Mouse (Mus musculus): ENCODE results near the gene Map4k5. TPM values are rescaled to one million over a fixed set of nuclear protein-coding genes. Genes with fewer than 3 reads are reported as not detected.

Map4k5 gene
- total RNA-seq, 2 experiments from 2014 or later, result 22.9 to 25.9 TPM

DNA sequence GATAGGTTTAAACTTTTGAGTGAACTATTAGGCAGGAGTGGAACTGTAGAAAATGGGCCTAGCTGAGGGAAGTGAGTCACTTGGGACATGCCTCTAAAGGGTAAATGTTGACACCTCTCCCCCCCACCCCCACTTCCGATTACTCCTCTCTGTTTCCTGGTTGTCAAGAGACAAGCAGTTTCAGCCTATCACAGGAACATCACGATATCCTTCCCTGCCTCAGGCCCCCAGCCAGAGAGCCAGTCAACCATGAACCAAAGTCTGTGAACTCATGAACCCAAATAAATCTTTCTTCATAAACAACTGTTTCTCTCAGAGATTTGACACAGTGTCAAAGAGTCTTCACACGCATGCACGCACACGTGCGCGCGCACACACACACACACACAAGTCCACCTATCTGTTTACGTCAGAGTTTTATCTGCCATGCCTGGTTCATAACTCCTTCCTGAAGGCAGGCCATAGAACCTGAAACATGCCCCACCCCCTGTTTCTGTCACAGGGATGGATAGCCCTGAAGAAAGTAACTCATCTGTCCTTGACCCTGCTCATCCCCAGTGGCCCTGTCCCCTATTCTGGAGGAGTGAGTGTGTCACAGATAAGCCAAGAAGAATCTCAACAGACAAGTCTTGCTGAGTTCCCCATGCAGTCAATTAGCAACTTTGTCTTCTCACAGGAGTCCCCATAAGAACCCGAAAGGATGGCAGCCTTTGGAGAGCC lies 126.7 kb downstream of the Map4k5 start:
- no peak overlapping the region for H3K4me3 ChIP-seq
- intact Hi-C loops (cut with DNase I), result no loop called here
- no peak for TF ChIP-seq CTCF (IDR thresholded peaks at IDR 0.05)
- no peak for DNase-seq
- no peak overlapping the region for H3K27ac ChIP-seq

GRCm38 (mm10) chr12:69765543-69765942 lies 127.5 kb downstream of the Map4k5 start:
- no peak for TF ChIP-seq CTCF (IDR thresholded peaks at IDR 0.05)
- H3K4me3 ChIP-seq, result no peak overlapping the region
- intact Hi-C loops (cut with DNase I), result no loop called here
- no peak for DNase-seq
- H3K27ac ChIP-seq, result no peak overlapping the region

DNA sequence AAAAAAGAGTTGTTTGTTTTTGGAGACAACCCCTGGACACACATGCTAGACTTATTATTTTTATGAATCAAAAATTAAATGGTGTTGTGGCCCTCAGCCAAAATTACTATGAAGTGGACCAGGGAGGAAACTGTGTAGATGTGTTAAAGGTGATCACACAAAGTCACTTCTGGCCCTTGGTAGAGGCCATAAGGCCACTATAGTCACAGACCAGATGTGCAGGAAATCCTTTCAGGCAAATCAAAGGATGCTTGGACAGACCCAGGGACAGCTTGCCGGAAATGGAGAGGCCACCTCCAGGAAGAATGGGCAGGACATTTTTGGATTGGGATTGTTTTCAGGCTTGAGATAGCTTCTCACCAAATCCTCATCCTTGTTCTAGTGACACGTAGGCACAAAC lies 131.4 kb downstream of the Map4k5 start:
- no peak for TF ChIP-seq CTCF (IDR thresholded peaks at IDR 0.05)
- no peak for DNase-seq
- H3K4me3 ChIP-seq, result no peak overlapping the region
- no peak overlapping the region for H3K27ac ChIP-seq
- intact Hi-C loops (cut with DNase I), result no loop called here

DNA sequence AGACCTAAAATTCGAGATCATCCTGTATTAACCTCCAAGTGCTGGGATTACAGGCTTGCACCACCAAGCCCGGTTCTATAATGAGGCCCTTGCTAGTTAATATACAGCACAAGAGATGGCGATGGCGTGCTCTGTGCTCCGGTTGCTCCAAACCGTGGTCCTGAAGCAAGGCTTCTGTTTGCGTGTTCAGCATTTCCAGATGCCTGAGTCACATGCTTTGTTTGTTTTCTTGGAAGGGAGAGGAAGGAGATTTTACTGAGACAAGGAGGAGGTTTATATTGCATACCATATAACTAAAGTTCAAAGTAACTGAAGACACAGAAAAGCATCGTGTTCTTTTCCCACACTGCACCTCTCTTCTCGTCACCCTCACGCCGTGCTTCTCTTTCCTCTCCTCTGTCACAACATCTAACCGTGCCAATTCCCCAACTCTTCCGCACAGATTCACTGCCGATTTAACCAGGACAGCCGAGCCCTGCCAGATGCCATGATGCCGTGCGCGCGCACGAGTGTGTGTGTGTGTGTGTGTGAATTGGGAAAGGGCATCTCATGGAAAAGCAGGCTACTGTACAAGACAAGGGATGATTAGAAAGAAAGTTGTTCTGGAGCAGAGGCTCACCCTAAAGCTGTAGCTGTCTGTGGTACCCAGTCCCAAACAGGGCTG lies 132.1 kb downstream of the Map4k5 start:
- DNase-seq, result no peak
- peak overlapping the region; percentile 40; the same call in 1 of the 2 replicates for H3K27ac ChIP-seq
- TF ChIP-seq CTCF (IDR thresholded peaks at IDR 0.05), result no peak
- H3K4me3 ChIP-seq, result peak overlapping the region; percentile 43
- intact Hi-C loops (cut with DNase I), result no loop called here

DNA sequence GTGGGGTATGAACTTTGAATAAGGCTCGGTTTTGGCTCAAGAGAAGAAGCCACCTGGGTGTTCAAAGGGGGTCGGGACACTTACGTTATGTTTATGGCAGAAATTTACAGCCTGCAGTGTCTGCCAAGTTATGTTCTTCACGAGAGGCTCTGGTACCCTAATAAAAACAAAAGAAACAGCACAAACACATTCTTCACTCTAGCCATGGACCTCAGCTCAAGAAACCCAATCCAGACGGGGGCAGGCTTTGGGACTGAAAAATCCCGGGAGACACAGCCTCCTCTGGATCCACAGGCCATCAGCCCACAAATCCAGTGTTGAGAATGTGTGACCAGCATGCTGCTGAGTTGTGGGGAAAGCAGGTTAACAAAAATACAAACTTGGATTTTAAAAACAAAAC lies 133.0 kb downstream of the Map4k5 start:
- no peak for TF ChIP-seq CTCF (IDR thresholded peaks at IDR 0.05)
- H3K27ac ChIP-seq, result no peak overlapping the region
- intact Hi-C loops (cut with DNase I), result no loop called here

DNA sequence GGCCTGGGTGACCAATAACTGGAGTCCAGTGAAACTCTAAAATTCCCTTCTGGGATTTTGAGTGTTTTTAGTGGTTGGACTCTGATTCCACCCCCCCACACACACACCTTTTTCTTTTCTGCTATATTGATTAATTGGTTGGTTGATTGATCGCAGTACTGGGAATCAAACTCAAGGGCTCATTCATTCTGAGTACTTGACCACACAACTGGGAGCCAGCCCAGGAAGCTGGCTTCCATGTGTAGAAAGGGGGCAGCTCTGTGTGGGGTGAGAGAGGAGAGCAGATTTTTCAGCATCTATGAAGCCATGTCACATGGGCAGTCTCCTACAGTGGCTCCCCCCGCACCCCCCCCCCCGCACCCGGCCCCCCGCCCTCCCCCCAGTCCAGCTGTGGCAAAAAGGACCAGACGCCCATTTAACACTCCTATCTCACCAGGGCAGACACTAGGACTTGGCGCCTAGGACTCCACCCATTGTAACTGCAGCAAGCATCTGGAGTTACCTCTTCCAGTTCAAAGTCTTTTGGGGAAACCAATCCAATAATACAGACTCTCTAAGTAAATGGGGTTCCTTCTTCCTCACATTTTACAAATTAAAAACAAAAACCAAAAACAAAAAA lies 133.6 kb downstream of the Map4k5 start:
- Histone ChIP-seq H3K4me3 (no peak overlapping the region), H3K27ac (no peak overlapping the region; the same call in 1 of the 2 replicates)
- no peak for TF ChIP-seq CTCF (IDR thresholded peaks at IDR 0.05)
- DNase-seq, result no peak
- intact Hi-C loops (cut with DNase I), result loop anchor here (5.0 to 10.0 kb wide), 4 partner anchors 33 to 385 kb away; partner anchors contain the start of gene Cdkl1

More for the DNA sequence above, 133.0 kb downstream of the Map4k5 start:
- no peak for DNase-seq
- no peak overlapping the region for H3K4me3 ChIP-seq

DNA sequence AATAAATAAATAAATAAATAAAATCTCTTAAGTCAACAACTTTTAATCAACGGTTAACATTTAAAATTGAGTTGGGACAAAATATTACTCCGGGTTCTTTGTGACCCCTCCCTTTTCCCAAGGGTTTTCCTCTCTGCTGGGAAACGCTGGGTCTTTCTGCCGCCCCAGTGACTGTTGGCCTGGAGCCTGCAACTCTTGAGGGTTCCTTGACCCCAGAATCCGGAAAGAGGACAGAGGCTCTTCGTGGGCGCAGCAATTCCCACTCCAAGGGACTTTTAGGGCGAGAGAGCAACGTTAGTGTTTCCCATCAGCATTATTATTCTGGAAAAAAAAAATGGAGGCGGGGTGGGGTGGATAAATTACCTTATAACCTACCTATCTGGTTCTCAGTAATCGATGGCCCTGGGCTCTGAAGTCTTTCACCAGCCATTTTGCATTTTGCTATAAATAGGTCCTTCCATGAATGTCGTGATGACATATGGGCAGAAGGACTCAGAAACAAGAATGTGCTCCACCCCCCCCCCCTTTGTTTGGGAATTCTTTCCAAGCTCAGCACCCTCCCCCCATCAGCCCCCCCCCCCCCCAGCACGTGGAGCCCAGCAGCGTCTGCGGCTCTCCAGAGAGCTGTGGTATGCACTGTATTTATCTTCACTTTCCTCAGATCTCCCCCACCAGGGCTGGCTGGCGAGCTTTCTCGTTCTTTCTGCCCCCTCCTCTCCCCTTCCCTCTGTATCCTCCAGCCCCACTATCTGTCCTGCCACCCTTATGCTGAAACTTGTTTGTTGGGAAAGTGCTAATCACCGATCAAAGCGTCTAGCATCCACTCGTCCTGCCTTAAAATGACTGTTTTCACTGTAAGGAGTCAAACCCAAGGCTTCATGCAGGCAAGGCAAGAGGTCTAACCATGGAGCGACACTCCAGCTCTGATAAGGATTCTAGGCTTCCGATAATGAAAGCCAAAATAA lies 134.5 kb downstream of the Map4k5 start:
- DNase-seq, result peak; percentile 25
- Histone ChIP-seq H3K4me3 (peak overlapping the region; percentile 62), H3K27ac (peak overlapping the region; percentile 85)
- intact Hi-C loops (cut with DNase I), result loop anchor here (5.0 to 10.0 kb wide), 4 partner anchors 34 to 386 kb away; partner anchors contain the start of gene Cdkl1
- TF ChIP-seq CTCF (IDR thresholded peaks at IDR 0.05), result no peak

GRCm38 (mm10) chr12:69757418-69758141 lies 135.4 kb downstream of the Map4k5 start:
- intact Hi-C loops (cut with DNase I), result loop anchor here (1.0 to 10.0 kb wide), 5 partner anchors 35 to 387 kb away; partner anchors contain the start of genes Cdkl1 and Map4k5
- Histone ChIP-seq H3K27ac (peak overlapping the region; percentile 85), H3K4me3 (peak overlapping the region; percentile 62)
- DNase-seq, result peak; percentile 91
- peak; percentile 93; the same call in 1 of the 2 replicates for TF ChIP-seq CTCF (IDR thresholded peaks at IDR 0.05)

DNA sequence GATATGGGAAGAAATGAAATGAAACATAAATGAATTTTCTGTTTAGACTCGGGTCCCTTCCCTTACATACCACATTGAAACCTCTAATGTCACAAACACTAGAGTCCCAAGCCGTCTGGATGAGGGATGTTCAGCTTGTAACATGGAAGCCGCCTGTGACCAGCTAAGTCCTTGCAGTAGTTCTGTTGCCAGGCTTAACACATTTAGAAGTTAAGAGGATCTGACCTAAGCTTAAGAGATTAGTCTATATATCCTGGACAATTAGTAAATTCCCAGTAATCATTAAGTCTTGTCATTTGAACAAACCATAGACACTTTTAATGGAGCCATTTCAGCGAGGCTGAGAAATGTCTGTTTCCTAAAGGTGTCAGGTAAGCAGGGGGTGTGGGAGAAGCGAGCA lies 137.0 kb downstream of the Map4k5 start:
- intact Hi-C loops (cut with DNase I), result loop anchor here (5.0 to 10.0 kb wide), 4 partner anchors 36 to 389 kb away; partner anchors contain the start of gene Cdkl1

DNA sequence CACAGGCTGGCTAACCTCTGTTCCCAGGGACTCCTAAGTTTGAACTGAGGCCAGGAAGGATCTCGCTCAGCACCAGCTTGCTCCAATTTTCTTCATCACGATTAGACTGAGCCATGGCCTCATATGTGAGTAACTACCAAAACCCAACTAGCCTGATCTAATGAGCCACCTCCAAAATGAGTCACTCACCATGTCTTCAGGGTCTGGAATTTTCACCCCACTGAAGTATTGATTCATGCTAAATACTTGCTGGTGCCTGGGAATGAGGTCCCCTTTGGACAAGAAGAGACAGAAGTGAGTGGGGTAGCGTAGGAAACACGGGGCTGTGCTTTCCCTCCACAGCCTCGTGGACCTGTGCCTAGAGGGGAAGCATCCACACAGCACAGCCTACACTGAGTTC lies 139.1 kb downstream of the Map4k5 start:
- DNase-seq, result no peak
- intact Hi-C loops (cut with DNase I), result loop anchor here (10.0 kb wide), 3 partner anchors 71 to 391 kb away; no protein-coding TSS in a partner anchor
- H3K27ac ChIP-seq, result no peak overlapping the region
- H3K4me3 ChIP-seq, result no peak overlapping the region
- TF ChIP-seq CTCF (IDR thresholded peaks at IDR 0.05), result no peak

More for the DNA sequence above, 137.0 kb downstream of the Map4k5 start:
- no peak for TF ChIP-seq CTCF (IDR thresholded peaks at IDR 0.05)
- no peak overlapping the region for H3K4me3 ChIP-seq
- no peak overlapping the region for H3K27ac ChIP-seq
- no peak for DNase-seq

Small RNAs within 50 kb of the gene (microRNA-seq; reads per million reads assigned to microRNA genes)
- not detected for gene Mir681

Other genes starting within 250 kb of the Map4k5 start
- gene Sos2, start 211.3 kb downstream of the Map4k5 start, total RNA-seq (2021), result 10 to 100 TPM; 45.1 to 55.4 TPM
- 10 to 100 TPM; 38.7 to 39.6 TPM for gene L2hgdh, start 168.3 kb downstream of the Map4k5 start, total RNA-seq (2021)
- 10 to 100 TPM; 20.1 to 24.4 TPM for gene Atp5s, start 168.2 kb downstream of the Map4k5 start, total RNA-seq (2021)
- gene Cdkl1, start 101.9 kb downstream of the Map4k5 start, total RNA-seq (2021), result 1 to 10 TPM in 1 of 2 experiments, under 1 TPM in 1; 0.69 to 1.3 TPM
- 1 to 10 TPM; 2.1 to 2.2 TPM for gene Atl1, start 586 bp downstream of the Map4k5 start, total RNA-seq (2021)
- gene Sav1, start 93.8 kb upstream of the Map4k5 start, total RNA-seq (2021), result 10 to 100 TPM; 42.9 to 53.6 TPM
- gene Nin, start 220.5 kb upstream of the Map4k5 start, total RNA-seq (2021), result 10 to 100 TPM; 23.6 to 24.6 TPM

All from gastrocnemius, adult 2 months (tissue).